Mouse (Mus musculus): ENCODE measurements around the gene Vmn2r108. TPM values are rescaled to one million over a fixed set of nuclear protein-coding genes. Genes with fewer than 3 reads are reported as not detected.
"Not testable (repeated sequence)": the region's sequence is repeated elsewhere in the genome, so short reads cannot be mapped to it uniquely, and the experiment has no call there.

Gene Vmn2r108
- not detected in 2 replicates for polyA plus RNA-seq (2012; rRNA removed)

DNA sequence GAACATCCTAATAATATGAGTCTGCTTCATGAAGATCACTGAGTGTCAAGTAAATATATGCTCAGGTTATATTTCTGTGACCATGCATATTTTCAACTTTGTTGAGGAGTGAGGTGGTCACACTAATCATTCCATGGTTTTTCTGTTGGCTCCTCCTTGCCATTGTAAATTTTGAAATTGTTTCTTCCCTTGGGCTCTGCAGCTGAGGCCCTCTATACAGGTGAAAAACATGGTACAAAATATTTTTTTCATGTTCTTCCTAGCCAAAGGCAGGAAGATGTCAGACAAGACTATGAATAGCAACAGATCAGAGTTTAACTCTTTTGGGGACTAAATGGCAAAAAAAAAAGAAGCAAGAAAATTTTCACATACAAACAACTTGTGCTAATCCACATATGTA is at the start of gene Vmn2r108:
Gene Vmn2r108, minus strand, starts transcription at position 101 of the 400 bp plus-strand sequence.
- no peak for DNase-seq (ENCODE audit: extremely low spot score in 1 of 2, low spot score in 1 of 2)

- not testable (repeated sequence) for DNase-seq (ENCODE audit: extremely low spot score in 1 of 2, low spot score in 1 of 2)
Measured at GRCm38 (mm10) chr17:20508247-20508646, 27.1 kb upstream of the Vmn2r108 start.

- DNase-seq (ENCODE audit: extremely low spot score in 1 of 2, low spot score in 1 of 2), result no peak
Measured at GRCm38 (mm10) chr17:20497858-20498257, 16.7 kb upstream of the Vmn2r108 start, which contains the start of gene Vmn1r225. TSS of gene Vmn1r225 (plus strand) at chr17:20498158.

GRCm38 (mm10) chr17:20473311-20473710 is 7.8 kb downstream of the Vmn2r108 start:
- no peak for DNase-seq (ENCODE audit: extremely low spot score in 1 of 2, low spot score in 1 of 2)

DNA sequence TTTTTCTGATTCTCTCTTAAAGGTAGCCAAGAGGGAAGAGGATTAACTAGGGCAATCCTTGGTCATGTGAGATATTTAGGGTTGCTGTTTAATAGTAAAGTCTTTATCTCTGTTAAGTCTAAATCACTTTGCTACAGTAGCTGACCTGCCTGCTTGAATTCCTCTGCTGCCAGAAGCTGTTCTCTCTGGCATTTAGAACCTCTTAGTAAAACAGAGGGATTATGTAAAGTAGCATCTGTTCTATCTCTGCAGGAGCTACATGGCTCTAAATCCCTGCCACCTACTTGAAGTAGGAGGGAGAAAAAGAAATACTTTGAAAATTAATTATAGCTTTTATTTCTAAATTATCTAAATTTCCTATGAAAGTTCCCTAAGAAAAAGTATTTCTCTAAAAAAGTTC is 41.9 kb downstream of the Vmn2r108 start:
- no peak for DNase-seq (ENCODE audit: extremely low spot score in 1 of 2, low spot score in 1 of 2)

- DNase-seq (ENCODE audit: extremely low spot score in 1 of 2, low spot score in 1 of 2), result no peak
Measured at GRCm38 (mm10) chr17:20413846-20414245, 67.3 kb downstream of the Vmn2r108 start, which contains the start of gene Vmn1r224. TSS of gene Vmn1r224 (plus strand) at chr17:20414146.

Other genes with a start within 250 kb of the Vmn2r108 start
- not detected in 2 replicates for gene Vmn2r105, start 246.3 kb downstream of the Vmn2r108 start, polyA plus RNA-seq (2012; rRNA removed)
- gene Vmn2r106, start 195.8 kb downstream of the Vmn2r108 start, polyA plus RNA-seq (2012; rRNA removed), result not detected in 2 replicates
- gene Vmn2r107, start 136.1 kb downstream of the Vmn2r108 start, polyA plus RNA-seq (2012; rRNA removed), result not detected in 2 replicates
- gene Vmn1r224, start 67.2 kb downstream of the Vmn2r108 start, polyA plus RNA-seq (2012; rRNA removed), result not detected in 2 replicates
- not detected in 2 replicates for gene Vmn1r225, start 16.8 kb upstream of the Vmn2r108 start, polyA plus RNA-seq (2012; rRNA removed)
- gene Vmn2r109, start 83.4 kb upstream of the Vmn2r108 start, polyA plus RNA-seq (2012; rRNA removed), result not detected in 2 replicates
- not detected in 2 replicates for gene Vmn2r110, start 115.1 kb upstream of the Vmn2r108 start, polyA plus RNA-seq (2012; rRNA removed)
- not detected in 2 replicates for gene Fpr-rs3, start 143.5 kb upstream of the Vmn2r108 start, polyA plus RNA-seq (2012; rRNA removed)
- not detected in 2 replicates for gene Vmn1r226, start 201.5 kb upstream of the Vmn2r108 start, polyA plus RNA-seq (2012; rRNA removed)
- not detected in 2 replicates for gene Vmn1r227, start 248.5 kb upstream of the Vmn2r108 start, polyA plus RNA-seq (2012; rRNA removed)